Mouse (Mus musculus) liver, adult 2 months (tissue): ENCODE data around the gene Gm884. TPM values are rescaled to one million over a fixed set of nuclear protein-coding genes. Genes with fewer than 3 reads are reported as not detected.

Source experiments
- DNase-seq: peaks from one replicate; pipeline ENCODE4 v3.0.0-alpha.2; 2011; ENCODE audit warnings: low read depth, low spot score; ENCODE audit errors: extremely low read depth
- H3K27ac ChIP-seq: fragments of 200-500 bp; replicated peaks from 2 replicates; pipeline ENCODE4 v1.5.1; 2012; ENCODE audit warnings: low read depth, mild to moderate bottlenecking, control low read depth, inconsistent platforms, low read length; ENCODE audit not compliant: insufficient read depth
- H3K27me3 ChIP-seq: fragments of 200-500 bp; 2 replicates; pipeline ENCODE4 v1.6.1; 2012; ENCODE audit warnings: mild to moderate bottlenecking, moderate library complexity, low read length, inconsistent platforms; ENCODE audit not compliant: control insufficient read depth, insufficient read depth
- H3K36me3 ChIP-seq: fragments of 200-500 bp; 2 replicates; pipeline ENCODE4 v1.6.1; 2012; ENCODE audit warnings: low read length, inconsistent platforms; ENCODE audit not compliant: control insufficient read depth, insufficient read depth
- H3K4me1 ChIP-seq: fragments of 200-500 bp; 2 replicates; pipeline ENCODE4 v1.6.1; 2011; ENCODE audit warnings: low read length; ENCODE audit not compliant: control insufficient read depth, insufficient read depth
- H3K4me3 ChIP-seq: fragments of 200-500 bp; 2 replicates; pipeline ENCODE4 v1.5.1; 2011; ENCODE audit warnings: low read depth, mild to moderate bottlenecking, control low read depth, low read length, moderate library complexity; ENCODE audit not compliant: insufficient read depth
- H3K79me2 ChIP-seq: fragments of 200-500 bp; 2 replicates; pipeline ENCODE4 v1.6.1; 2012; ENCODE audit warnings: inconsistent platforms, mild to moderate bottlenecking, low read length, moderate library complexity; ENCODE audit not compliant: control insufficient read depth, insufficient read depth
- H3K9ac ChIP-seq: fragments of 200-500 bp; 2 replicates; pipeline ENCODE4 v1.6.1; 2012; ENCODE audit warnings: low read depth, mild to moderate bottlenecking, control low read depth, inconsistent platforms, low read length
- CTCF ChIP-seq: fragments of 200-500 bp; IDR thresholded peaks from 2 replicates; pipeline ENCODE4 v1.5.1; 2011; ENCODE audit warnings: low read depth, low read length, control low read depth
- POLR2A ChIP-seq: fragments of 200-500 bp; IDR thresholded peaks from 2 replicates; pipeline ENCODE4 v1.6.1; 2011; ENCODE audit warnings: low read length, control low read depth; ENCODE audit not compliant: insufficient read depth; ENCODE audit errors: extremely low read depth
- WGBS: fragments of 180-500 bp; shearing (Covaris S2); methylation state at CpG from one replicate; pipeline ENCODE4 v1.1.7; 2018; 5-methylcytosine and 5-hydroxymethylcytosine counted together
- polyA plus RNA-seq: library from polyadenylated mRNA; depleted of rRNA; stranded (reverse); fragments of >200 nt; gene quantifications from 2 replicates; pipeline ENCODE4 v1.2.3, GENCODE M21; 2012; rRNA removed
- total RNA-seq: library from RNA; depleted of rRNA; stranded (reverse); fragments of >200 nt; gene quantifications from 2 replicates; pipeline ENCODE4 v1.2.3, GENCODE M21; 2014; rRNA removed

Gene Gm884
- total RNA-seq, result not detected in 2 replicates
- not detected in 2 replicates for polyA plus RNA-seq

GRCm38 (mm10) chr11:103621040-103621439 is at the start of gene Gm884:
Gene Gm884, minus strand, starts transcription at chr11:103621140.
- no peak for DNase-seq
- H3K27me3 ChIP-seq, result no peaks in the 10 kb centered on the region
- TF ChIP-seq CTCF (no peak), POLR2A (no peak)
- no peak within 1 kb of the TSS for H3K9ac ChIP-seq
- H3K36me3 ChIP-seq, result no peaks in the 10 kb centered on the region
- WGBS, result 80% methylated on average over 9 of the region's 9 CpGs
- H3K27ac ChIP-seq, result no peak within 1 kb of the TSS
- no peaks in the 10 kb centered on the region for H3K4me1 ChIP-seq
- no peaks in the 10 kb centered on the region for H3K79me2 ChIP-seq
- no peak within 1 kb of the TSS for H3K4me3 ChIP-seq

- 0 out of 2 replicates have a peak, but pooled peaks cover 2% of the 10 kb centered on the region for H3K27me3 ChIP-seq
- no peaks in the 10 kb centered on the region for H3K79me2 ChIP-seq
- H3K36me3 ChIP-seq, result no peaks in the 10 kb centered on the region
- TF ChIP-seq CTCF (no peak), POLR2A (no peak)
- H3K9ac ChIP-seq, result no peak overlapping the region
- no peak overlapping the region for H3K4me3 ChIP-seq
- 69% methylated on average over 13 of the region's 13 CpGs for WGBS
- no peak for DNase-seq
- no peaks in the 10 kb centered on the region for H3K4me1 ChIP-seq
- no peak overlapping the region for H3K27ac ChIP-seq
Measured at GRCm38 (mm10) chr11:103666907-103667426, 46.0 kb upstream of the Gm884 start.

- no peaks in the 10 kb centered on the region for H3K36me3 ChIP-seq
- 46% methylated on average over 10 of the region's 10 CpGs for WGBS
- H3K79me2 ChIP-seq, result no peaks in the 10 kb centered on the region
- TF ChIP-seq CTCF (no peak), POLR2A (no peak)
- no peaks in the 10 kb centered on the region for H3K4me1 ChIP-seq
- H3K4me3 ChIP-seq, result no peak overlapping the region
- H3K27ac ChIP-seq, result no peak overlapping the region
- H3K9ac ChIP-seq, result no peak overlapping the region
- 0 out of 2 replicates have a peak, but pooled peaks cover 2% of the 10 kb centered on the region for H3K27me3 ChIP-seq
- no peak for DNase-seq
Measured at GRCm38 (mm10) chr11:103666181-103666906, 45.4 kb upstream of the Gm884 start.

GRCm38 (mm10) chr11:103665695-103666094 is 44.8 kb upstream of the Gm884 start:
- TF ChIP-seq CTCF, result no peak
- no peak for TF ChIP-seq POLR2A
- no peak for DNase-seq
- no peak overlapping the region for H3K4me3 ChIP-seq
- H3K79me2 ChIP-seq, result no peaks in the 10 kb centered on the region
- 63% methylated on average over 1 of the region's 1 CpGs for WGBS
- 0 out of 2 replicates have a peak, but pooled peaks cover 2% of the 10 kb centered on the region for H3K27me3 ChIP-seq
- no peaks in the 10 kb centered on the region for H3K36me3 ChIP-seq
- no peak overlapping the region for H3K27ac ChIP-seq
- H3K4me1 ChIP-seq, result no peaks in the 10 kb centered on the region
- no peak overlapping the region for H3K9ac ChIP-seq

GRCm38 (mm10) chr11:103663119-103663518 is 42.2 kb upstream of the Gm884 start:
- Histone ChIP-seq H3K36me3 (no peaks in the 10 kb centered on the region), H3K4me3 (no peak overlapping the region), H3K9ac (no peak overlapping the region), H3K27me3 (0 out of 2 replicates have a peak, but pooled peaks cover 2% of the 10 kb centered on the region), H3K27ac (no peak overlapping the region), H3K79me2 (no peaks in the 10 kb centered on the region), H3K4me1 (no peaks in the 10 kb centered on the region)
- 72% methylated on average over 8 of the region's 8 CpGs for WGBS
- DNase-seq, result no peak
- TF ChIP-seq CTCF (no peak), POLR2A (no peak)

GRCm38 (mm10) chr11:103662546-103662945 is 41.6 kb upstream of the Gm884 start:
- Histone ChIP-seq H3K4me3 (no peak overlapping the region), H3K9ac (no peak overlapping the region), H3K79me2 (no peaks in the 10 kb centered on the region), H3K36me3 (no peaks in the 10 kb centered on the region), H3K4me1 (no peaks in the 10 kb centered on the region), H3K27me3 (0 out of 2 replicates have a peak, but pooled peaks cover 2% of the 10 kb centered on the region), H3K27ac (no peak overlapping the region)
- no peak for DNase-seq
- 75% methylated on average over 5 of the region's 5 CpGs for WGBS
- no peak for TF ChIP-seq POLR2A
- TF ChIP-seq CTCF, result no peak
